Mouse (Mus musculus) neural tube, embryonic 10.5 days (tissue): ENCODE data around the gene Itpr1.

ENCODE experiments used
- DNase-seq: peaks from one replicate; pipeline ENCODE4 v3.0.0-alpha.2; 2017; ENCODE audit warnings: low spot score; ENCODE audit errors: extremely low spot score

The Itpr1 gene

DNA sequence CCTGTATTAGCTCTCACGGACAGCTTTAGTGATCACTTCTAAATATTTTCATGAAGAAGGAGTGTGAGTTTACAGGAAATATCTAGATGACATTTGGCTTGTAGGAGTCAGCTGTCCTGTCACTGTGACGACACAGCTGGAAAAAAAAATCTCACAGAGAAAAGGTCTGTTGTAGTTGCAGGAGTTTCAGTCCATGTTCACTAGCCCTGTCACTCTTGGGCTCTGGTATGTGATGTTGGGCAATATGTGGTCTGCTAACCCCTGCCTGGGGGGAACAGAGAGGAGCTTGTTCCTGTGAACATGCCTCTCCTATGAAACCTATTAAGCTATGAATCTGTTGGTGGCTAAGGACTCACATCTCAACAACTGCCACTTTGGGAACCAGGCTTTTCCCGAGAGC is 166.1 kb downstream of the Itpr1 start:
- DNase-seq, result no peak

DNA sequence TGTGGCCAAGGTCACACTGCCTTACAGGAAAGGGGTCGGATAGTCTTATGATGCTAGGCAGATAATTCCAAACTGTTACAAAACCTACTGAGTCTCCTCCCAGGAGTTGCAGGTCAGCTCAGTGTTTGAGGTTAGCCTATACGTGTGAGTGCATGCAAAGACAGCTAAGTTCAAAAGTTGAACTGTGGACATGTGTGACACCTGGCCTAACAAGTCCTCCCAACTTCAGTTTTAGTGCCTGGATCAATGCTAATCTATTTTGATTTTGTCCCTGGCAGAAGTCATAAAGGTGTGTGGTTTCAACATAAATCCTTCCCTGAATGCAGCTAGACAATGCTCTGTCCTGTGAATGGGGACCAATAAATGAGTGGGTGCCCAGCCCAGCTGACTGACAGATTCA is 167.3 kb downstream of the Itpr1 start:
- DNase-seq, result no peak

DNA sequence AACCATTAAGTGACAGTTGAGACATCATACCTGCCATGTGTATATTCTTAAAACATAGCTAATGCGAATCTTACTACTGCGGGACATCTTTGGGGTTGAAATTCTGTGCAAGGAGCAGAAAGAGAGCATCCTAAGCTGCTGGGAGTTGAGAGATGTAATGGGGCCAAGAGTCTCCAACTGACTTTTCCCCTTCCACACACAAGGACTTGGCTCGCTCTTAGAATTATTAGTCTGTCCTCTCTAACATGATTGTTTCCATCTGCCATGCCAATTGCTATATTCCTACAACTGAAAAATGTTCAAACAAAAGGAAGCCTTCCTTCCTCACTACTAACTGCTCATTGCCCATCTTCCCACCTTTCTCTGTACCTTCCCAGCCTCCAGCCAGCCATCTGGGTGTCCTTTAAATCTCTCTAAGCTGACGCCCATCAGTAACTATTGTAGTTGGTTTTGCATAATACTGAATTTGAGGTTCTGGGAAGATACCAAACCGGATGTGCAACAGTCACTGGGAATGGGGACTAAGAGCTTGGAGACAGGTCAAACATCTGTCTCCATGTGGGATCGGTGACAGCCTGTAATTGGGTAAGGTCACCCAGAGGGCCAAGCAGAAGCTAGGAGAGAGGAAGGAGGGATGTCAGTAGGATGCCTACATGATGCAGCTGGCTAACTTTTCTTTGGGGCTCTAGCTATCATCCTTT is 177.9 kb downstream of the Itpr1 start:
- no peak for DNase-seq

DNA sequence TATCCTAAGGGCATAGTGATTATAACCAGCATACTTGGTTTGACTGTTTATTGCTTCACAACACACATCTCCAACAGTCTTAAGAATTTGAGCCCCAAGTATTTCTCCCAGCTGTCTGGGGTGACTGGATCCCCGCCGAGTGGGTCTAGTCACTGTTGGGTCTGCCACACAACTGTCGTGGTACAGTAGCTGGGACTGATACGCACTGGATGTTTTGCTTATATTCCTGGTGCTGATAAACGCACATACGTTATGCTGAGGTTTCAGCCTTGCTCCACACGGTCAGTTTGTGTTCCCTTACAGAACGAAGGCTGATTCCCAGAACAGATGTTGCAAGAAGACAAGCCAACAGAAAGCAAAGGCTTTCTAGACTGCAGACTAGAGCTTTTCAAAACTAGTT is 180.2 kb downstream of the Itpr1 start:
- DNase-seq, result no peak

DNA sequence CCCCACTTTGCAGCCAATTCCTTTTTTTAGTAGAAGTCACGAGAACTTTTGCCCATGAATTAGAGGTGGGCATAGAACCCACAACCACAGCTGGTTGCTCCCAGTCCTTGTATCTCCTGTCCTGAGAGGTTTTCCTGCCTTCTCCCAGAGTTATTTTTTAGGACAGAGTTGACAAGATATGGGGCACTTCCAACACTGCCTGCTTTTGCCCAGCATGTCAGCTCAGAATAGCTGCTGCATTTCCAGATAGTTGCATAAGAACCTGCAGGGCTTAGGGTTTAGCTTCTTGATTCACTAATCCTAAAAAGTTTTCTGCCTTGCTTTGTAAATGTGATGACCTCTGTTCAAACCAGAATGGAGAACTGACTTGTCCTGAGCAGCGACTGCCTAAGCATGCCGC is 185.1 kb downstream of the Itpr1 start:
- DNase-seq, result no peak

DNA sequence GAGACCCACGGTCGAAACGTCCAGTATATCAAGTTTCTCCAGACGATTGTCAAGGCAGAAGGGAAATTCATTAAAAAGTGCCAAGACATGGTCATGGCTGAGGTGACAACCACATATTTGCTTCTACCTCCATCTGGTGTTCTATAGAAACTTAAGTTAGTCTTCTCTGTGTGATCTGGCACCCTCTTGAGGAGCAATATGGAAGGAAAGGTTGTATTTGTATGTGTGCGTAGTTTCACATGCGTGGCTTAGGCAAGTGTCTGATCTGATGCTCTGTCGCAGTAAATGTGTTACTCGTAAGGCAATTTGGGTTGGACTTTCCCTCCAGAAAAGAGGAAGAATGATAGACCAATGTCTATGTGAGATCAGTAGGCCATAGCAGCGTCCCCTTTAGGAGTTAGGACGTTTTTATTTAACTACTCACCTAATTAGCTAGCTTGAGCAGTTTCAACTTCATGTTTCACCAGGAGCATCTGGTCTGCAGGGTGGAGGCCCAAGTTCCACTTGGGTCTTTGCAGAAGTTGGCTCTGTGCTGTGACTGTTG is 188.6 kb downstream of the Itpr1 start:
- DNase-seq, result no peak

DNA sequence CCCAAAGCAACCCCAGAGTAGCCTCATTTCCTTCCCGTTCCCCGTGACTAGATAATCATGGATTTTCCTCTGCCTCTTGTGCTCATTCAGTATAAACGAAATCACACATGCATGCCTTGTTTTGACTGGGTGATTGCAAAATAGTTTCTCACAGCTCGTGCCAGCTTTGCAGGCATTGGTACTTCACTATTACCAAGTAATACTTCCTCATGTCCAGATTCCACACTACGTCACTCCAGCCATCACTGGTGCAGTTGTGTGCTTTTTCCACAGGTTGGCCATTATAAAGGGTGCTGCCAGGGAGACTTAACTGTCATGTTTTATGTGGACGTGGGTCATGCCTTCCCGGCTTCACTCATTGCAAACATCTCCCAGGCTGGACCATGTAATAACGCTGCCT is 191.8 kb downstream of the Itpr1 start:
- DNase-seq, result no peak

DNA sequence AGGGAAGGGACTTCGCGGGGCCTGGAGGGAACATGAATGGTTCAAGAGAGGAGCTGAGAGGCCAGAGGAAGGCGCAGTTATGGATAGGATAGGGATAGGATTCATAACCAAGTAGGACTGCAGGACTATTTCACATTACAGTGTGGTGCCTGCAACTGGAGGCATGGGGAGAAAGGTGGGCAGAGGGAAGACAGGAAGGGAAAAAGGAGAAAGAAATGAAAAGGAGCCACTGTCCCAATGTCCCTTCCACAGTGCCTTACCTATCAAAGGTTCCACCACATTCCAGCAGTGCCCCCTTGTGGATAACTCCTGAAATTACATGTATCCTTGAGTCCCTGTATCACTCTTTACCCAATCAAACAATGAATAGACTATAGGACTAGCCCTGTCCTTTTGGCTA is 195.2 kb downstream of the Itpr1 start:
- DNase-seq, result peak; percentile 49

DNA sequence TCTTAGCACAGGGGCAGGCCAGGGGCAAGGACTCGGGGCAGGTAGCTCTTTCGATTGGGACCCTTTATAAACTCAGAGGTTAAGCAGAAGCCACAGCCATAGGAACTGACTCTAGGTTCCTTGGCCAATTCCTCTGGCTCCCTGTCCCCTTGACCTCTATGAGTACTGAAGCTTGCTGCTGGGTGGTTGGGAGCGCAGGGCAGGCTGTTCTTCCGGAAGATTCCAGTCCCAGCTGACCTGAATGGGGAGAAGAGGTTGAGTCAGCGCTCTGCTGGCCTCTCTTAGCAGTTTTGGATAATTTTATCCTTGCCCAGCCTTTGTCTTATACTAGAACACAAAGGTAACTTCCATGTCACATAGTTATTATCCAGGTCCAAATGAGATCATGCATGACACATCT is 195.8 kb downstream of the Itpr1 start:
- no peak for DNase-seq

DNA sequence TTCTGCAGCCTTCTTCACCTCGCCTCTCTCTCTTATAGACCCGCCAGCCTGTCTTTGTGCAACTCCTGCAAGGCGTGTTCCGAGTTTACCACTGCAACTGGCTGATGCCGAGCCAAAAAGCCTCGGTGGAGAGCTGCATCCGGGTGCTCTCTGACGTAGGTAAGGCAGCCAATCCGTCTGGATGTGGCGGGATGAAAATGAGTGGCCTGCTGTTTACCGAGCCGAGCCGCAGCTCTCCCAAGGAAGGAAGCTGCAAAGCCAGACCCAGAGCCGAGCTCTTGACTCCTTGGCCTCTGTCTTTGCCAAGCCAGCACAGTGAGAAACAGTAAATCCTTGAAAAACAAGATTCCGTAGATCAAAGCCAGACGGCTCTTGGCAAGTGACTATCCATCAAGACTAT is 197.9 kb downstream of the Itpr1 start:
- DNase-seq, result no peak

DNA sequence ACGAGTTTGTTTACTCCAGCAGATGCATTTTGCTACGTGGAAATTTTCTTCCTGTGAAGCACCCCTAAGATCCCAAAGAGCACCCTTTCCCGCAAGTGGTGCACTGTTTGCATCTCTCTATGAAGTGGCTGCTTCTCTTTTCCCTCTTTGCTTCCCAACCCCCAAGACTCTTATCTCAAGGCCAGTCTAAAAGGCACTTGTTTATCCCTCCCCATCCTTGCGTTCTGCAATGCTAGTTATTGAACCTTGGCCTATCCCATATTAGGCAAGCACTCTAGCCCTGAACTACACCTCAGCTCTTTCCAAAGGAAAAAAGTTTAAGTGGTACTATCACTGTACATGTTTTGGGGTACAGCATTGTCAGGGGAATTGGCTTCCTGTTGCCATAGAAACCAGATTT is 198.3 kb downstream of the Itpr1 start:
- no peak for DNase-seq

DNA sequence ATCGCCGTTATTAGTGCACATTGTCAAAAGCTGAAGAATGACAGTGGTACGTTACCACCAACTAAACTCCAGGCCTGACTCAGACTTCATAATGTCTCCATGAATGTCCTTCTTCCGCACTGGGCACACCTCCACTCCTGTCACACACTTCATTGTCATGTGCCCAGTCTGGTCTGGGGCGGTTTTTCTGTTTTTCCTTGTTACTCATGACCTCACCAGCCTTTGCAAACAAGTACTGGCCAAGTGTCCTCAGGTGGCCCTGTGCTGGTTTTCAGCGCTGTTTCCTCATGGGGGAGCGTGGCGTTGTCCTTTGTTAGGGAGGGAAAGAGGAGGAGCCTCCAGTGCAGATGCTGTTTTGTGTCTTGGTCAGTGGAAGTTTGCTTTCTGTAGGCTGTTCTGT is 200.1 kb downstream of the Itpr1 start:
- DNase-seq, result no peak

DNA sequence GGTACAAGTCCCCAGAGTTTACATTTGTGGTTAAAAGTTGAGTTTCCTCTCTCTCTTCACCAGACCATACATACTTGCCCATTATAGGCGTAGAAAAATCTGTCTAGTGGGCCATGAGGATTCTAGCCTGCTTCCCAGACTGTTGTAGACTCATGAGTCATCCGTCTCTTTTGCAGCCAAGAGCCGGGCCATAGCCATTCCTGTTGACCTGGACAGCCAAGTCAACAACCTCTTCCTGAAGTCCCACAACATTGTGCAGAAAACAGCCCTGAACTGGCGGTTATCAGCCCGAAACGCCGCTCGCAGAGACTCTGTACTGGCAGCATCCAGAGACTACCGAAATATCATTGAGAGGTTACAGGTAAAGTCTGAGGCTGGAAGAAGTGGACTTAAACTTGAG is 200.7 kb downstream of the Itpr1 start:
- no peak for DNase-seq

DNA sequence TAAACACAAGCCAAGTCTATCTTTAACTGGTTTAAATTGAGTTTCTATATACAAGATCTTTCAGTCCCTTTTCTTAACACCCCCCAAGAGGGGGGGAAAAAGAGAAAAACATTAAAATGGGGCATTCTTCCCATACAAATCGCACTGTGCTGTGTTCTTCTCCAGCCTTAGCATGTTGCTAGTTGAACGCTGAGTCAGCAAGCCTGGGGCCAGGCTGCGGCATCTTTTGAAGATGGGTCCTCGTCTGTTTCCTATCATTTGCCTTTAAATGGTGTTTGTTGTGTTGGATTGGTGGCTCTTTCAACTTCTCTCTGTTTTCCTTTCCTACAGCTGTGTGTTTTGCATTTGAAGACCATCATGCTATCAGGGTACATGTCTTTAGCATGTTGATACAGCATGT is 203.0 kb downstream of the Itpr1 start:
- DNase-seq, result no peak

DNA sequence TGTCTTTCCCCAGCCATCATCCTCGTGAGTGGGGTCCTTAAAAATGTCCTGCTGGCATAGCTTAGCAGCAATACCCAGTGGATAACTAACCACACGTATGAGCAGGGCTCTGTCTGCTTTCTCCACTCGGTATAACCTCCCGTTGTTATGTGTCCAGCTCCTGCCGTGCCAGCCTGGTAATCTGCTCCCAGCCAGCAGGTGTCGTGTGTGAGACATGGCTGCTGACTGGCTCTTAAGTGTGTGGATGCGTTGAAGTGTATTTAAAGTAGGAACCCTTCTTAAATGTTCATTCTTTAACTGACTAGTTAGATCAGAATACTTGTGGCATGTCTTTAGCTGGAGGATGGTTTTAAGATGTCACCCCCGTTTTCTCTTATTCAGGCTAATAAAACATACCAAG is 204.6 kb downstream of the Itpr1 start:
- peak; percentile 44 for DNase-seq

DNA sequence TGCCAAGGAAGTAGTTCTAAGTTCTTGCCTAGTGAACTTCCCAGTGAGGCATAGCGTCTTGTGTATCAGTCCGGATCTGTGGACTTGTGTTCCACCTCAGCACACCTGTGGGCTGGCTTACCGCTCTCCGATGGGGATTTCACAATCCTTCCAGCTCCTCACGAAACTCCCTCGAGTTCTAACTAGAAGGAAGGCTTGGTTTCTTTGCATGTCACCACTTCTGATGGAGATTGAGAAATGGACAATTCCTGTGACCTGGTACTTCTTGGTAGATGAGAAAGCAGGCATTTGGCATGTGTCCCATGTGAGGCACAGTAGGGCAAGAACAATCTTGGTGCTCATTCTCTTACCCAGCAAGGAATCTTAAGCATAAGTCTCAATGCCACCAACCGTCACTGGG is 205.3 kb downstream of the Itpr1 start:
- no peak for DNase-seq

DNA sequence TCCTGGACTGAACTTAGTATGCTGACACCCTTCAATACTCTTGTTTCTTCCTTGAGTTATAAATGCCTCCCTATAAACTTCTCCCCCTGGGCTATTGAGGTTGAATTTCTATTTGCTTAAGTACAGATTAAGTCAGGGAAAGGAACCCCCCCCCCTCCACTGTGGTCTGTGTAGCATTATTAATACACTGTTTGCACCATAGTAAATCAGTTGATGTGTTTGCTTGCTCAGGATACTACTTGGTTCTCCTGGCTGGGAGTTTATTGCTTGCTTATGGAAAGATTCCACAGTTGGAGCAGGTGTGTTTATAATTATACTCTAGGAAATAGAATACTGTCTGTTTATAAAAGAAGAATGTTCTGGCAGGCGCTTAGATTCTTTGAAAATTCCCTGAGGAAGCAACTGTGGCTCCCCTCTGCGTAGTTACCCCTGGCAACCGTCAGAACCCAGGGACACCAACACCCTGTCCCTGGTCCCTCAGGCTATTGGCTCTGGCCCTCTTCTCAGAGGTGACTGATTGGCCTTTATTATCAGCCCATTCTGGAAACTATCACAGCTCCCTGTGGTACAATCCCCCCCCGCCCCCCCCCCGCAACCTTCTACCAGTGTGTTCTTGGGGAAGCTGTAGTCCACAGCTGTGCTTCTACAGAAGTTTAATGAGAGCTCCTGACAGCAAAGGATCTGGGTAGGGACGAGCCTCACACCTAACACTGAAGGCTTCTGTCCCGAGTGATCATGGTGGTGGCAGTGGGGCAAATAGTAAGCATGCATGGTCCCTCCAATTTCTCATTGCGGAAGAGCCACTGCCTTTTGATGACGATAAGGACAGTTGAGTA is 212.1 kb downstream of the Itpr1 start:
- DNase-seq, result no peak

DNA sequence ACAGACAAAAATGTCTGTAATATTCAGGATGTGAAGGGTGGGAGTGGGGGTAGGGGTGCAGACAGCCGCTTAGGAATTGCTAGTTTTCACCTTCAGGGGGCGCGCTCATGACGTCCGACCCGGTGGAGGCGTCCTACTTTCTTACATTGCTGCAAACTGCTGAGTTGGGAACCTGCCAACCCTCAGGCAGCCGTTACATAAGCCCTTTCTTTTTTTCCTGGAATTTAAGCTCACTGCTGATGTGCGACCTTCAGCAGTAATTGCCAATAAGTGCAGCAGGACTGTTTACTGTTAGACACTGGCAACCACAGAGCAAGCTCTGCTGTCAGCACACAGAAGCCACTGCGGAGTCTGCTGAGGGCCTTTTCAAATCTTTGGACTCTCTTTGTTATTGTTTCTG is 213.9 kb downstream of the Itpr1 start:
- peak; percentile 44 for DNase-seq

DNA sequence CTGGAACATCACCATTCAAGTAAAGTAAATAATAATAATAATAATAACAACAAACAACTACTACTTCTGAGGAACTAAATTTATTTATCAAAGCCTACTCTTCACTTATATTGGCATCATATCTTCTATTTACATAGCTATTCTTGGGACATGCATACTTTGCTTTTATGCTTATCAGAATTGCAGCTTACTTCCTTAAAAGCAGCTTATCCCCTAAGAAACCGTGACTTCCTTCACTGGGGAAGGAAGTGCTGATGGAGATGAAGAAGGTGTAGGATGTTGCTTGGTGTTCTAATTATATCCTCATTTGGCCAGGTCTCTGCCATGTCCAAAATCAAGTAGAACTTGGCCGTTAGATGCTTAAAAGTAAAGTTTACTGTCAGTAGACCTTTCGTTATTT is 215.5 kb downstream of the Itpr1 start:
- DNase-seq, result no peak

DNA sequence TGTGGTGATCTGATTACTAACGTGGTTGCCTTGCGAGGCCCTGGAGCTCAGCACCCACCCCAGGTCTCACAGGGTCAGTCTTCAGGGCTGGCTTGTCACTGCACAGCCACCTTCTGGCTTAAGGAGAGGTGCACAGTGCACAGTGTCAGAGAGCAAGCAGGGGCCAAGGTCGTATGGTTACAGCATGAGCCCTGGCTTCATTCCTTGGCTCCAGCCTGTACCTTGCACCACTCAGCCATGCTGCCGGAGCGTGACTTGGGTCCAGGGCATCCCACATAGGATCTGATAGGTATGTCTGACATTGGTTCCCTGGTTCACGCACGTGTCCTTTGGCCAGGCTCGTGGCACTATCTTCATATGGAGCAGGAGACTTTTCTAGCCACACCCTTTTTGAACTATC is 217.1 kb downstream of the Itpr1 start:
- DNase-seq, result no peak

DNA sequence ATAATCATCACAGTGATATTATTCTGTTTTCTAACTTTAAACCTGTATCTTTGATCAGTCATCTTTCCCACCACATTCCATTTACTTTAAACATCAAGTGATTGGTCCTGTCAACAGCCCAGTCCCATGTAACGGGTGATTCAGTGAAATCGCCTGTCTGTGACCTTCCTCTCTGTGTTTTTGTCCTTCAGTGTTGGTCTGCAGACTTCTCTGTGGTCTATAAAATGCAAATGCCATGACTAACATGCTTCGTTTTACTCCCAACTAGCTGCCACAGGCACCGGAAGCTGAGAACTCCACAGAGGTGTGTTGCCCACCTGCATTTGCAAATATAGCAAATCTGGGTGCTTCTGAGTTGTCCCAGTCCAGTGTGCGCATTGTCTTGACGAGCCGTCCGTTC is 218.3 kb downstream of the Itpr1 start:
- DNase-seq, result no peak

DNA sequence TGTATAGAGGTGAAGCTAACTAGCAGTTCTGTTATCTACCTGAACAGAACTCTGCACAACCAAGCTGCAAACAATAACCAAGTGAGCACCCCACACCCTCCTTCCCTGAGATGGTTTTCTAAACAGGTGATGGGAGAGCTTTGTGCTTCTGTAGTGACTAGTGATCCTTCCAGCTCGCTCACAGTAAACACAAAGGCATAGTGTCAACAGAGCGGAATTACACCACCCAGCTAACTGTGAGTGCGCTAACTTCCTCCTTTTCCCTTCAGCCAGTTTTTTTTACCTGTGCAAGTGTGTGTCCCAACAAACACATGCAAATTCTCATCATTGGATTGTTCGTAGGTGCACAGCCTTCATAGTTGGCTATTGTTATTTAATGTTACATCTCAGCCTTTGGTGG is 219.9 kb downstream of the Itpr1 start:
- no peak for DNase-seq

DNA sequence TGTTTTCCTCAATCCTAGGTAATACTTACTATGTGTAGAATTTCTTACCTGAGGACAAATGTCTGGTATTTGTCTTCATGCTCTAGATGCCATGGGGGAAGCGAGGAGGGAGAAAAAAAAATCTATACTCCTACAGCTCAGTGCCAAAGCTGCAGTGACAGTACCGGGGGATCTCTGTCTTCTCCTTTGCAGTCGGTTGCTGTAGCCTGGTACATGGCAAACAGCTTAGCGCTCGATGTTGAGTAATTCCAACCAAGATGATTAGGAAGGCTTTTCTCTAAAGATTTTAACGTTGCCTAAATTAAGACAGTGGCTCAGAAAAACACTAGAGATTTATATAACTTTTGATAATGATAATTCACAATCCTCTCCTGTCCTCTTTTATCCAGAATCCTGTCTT is 221.9 kb downstream of the Itpr1 start:
- DNase-seq, result no peak
